Mouse (Mus musculus) right cerebral cortex, postnatal 14 days (tissue): ENCODE data around the gene Zfp108.

Source experiments
- DNase-seq: peaks from one replicate; pipeline ENCODE4 v3.0.0; 2022

Gene Zfp108

DNA sequence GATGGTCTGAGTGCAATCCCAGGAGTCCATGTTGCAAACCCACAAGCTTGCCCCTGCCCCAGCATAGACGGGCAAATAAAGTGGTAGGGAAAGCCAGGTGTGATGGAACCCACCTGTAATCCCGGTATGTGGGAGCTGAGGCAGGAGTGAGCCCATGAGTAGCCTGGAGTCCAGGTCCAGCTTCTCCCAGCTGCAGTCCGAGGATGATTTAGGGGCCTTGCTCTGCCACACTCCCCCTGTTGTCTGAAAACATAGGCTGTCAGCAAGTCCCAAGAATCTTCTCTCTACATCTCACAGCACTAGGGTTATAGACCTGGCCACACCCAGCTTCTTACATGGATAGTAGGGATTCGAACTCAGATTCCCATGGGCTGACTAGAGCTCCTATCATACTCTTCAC lies 32.3 kb downstream of the Zfp108 start:
- no peak for DNase-seq

DNA sequence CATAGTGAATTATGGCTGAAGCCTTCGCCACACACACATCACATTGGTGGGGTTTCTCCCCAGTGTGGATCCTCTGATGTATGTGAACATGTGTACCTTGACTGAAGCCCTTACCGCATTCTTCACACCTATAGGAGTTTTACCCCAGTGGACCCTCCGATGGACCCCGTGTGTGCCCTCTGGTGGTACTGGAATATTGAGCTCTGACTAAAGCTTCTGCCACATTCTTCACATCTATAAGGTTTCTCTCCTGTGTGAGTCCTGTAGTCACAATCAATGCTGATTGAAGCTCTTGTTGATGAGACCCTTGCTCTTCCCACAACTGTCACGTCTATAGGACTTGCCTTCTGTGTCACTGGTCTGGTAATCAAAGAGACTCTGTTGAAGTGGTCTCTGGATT lies 33.1 kb downstream of the Zfp108 start:
- DNase-seq = no peak

DNA sequence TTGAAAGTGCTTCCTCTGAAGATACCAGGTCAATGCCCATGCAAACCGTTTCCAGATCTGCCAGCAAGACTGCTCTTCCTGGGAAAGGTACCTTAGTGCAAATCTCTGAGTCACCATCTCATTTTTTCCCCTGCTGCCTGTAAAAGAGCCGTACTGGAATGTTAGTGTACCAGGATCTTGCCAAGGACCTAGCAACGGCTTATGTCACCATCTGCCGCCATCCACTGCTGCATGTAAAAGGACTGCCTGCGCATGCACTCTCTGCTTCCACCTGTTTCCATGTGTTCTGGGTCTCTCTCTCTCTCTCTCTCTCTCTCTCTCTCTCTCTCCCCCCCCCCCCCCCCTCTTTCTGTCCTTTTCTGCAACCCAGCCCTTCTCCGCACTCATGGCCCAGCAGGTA lies 33.9 kb downstream of the Zfp108 start:
- no peak for DNase-seq

DNA sequence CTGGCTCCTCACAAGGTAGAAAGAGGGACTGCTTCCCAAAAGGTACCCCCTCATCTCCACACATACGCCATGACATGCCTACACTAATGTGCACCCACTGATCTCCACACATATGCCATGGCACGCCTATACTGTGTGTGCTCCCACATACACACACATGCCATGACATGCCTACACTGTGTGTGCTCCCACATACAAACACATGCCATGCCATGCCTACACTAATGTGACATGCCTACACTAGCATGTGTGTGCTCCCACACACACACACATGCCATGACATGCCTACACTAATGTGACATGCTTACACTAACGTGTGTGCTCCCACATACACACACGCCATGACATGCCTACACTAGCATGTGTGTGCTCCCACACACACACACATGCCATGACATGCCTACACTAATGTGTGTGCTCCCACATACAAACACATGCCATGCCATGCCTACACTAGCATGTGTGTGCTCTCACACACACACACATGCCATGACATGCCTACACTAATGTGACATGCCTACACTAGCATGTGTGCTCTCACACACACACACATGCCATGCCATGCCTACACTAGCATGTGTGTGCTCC lies 35.6 kb downstream of the Zfp108 start:
- no peak for DNase-seq

DNA sequence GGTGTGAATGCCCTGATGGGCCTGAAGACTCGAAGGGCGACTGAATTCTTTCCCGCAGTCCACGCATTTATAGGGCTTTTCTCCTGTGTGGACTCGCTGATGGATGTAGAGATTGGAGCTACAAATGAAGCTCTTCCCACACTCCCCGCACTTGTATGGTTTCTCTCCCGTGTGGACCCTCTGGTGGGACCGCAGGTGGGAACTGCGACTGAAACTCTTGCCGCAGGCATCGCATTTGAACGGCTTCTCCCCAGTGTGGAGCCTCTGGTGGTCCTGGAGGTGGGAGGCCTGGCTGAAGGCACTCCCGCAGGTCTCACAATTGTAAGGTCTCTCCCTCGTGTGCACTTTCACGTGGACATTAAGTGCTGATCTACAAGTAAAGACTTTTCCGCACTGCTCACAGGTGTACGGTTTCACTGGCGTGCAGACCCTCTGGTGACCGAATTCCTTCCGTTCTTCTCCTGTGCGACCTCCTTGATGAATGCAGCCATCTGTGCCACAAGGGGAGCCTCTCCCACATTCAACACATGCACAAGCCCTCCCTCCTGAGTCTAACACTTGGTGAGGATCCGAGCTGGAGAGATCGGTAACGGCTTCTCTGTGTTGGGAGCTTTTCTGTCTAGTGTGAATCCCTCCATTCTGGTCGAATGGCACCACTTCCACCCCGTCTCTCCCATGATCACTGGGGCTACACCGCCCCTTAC lies 36.9 kb downstream of the Zfp108 start:
- DNase-seq = no peak

DNA sequence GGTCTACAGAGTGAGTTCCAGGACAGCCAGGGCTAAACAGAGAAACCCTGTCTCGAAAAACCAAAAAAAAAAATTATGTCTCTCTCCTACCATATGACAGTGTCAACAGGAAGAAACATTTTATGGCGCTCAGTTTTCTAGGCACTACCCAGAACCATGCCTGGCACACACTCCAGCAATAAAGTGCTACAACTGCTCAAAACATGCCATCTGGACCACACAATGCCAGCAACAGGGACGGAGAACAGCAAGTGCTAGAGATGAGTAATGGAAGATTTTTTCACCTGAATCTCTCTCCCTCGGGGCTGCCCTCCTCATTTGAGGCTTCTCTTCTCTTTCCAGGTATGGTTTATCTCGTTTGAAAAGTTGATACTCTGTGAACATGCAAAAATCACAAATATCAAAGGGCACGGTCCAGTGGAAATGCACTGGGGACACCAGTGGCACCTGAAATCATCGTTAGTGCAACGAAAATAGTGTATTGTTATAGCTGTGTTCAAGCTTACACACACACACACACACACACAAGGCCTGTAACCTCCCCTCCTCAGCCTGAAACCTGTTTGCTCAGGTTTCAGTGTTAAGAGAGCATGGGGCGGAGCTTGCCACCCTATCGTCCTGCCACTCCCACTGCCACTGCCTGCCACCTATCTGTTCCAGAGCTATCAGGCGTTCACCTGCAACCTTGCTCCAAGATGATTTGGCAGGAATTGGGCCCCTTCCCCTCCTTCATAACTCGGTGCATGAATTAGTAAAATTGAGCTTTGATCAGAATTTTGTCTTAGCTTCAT lies 38.7 kb downstream of the Zfp108 start:
- DNase-seq = no peak

DNA sequence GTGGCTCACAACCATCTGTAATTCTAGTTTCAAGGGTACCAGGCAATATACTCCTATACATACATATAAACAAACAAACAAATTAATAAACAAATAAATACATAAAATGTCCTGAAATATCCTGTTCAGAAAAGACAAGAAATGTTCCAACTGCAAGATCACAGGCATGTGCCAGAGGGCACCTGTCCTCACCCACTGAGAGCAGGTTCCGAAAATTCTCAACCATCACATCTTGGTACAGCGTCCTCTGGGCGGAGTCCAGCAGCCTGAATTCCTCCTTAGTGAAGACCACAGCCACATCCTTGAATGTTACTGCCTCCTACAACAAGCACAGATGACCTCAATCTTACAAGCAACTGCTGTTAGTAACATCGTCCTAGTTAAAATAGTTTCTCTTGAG lies 40.2 kb downstream of the Zfp108 start:
- no peak for DNase-seq

DNA sequence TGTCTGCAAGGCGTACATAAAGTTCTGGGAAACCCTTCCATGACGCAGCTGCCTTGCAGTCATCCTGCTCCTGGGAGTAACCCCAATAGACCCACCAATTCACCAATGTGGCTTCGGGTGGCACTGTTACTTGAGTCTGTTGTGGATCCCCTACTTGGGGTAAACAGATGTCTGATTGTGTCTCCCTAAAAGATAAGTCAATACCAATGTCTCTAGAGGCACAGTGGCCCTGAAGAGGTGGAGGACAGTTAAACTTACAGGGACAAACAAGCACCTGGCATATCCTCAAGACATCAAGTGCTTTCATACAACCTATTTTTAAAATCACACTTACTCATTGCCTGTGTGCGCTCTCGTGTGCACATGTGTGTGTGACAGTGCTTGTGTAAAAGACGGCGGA lies 40.8 kb downstream of the Zfp108 start:
- DNase-seq = no peak

DNA sequence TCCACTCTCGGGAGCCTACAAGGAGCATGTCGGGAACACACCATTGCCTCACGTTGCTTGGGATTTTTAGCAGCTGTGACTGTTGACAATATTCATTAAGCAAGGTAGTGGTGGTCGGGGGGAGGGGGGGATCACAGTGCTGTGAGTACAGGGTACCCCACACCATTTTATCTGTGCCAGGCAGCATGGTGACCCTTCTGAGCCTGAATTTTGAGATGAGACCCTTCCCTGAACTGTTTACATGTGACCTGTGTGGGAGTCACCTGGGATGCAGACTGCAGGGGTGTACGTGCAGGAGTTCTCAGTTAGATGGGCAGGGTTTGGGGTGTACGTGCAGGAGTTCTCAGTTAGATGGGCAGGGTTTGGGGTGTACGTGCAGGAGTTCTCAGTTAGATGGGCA lies 41.8 kb downstream of the Zfp108 start:
- DNase-seq = no peak

DNA sequence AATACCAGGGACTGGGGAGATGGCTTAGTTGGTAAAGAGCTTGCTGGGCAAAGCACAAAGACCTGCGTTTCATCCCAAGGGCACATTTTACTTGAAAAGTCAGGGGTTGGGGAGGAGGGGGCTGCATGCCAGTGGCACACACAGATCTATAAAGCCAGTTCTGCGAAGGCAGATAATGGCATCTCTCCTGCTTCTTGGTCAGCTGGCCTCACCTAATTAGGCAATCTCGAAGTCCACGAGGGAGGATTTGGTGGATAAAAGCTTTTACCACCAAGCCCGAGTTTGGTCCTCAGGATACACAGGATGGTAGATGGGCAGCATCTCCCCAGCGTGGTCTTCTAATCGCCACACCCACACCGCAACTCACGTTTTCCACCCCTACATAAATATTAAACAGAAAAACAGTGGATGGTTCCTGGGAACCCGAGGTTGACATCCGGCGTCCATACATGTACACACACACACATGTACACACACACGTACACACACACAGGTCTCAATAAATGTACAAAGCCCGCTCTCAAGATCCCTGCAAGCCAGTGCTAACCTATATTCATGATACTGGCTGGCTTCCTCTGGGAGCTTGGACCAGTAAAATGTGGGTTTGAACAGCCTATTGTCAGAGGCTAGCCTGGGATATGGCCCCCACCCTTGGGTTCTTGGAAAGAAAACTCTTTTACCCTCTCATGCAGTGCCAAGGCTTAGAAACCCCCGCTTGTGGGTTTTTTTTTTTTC lies 42.9 kb downstream of the Zfp108 start:
- no peak for DNase-seq

DNA sequence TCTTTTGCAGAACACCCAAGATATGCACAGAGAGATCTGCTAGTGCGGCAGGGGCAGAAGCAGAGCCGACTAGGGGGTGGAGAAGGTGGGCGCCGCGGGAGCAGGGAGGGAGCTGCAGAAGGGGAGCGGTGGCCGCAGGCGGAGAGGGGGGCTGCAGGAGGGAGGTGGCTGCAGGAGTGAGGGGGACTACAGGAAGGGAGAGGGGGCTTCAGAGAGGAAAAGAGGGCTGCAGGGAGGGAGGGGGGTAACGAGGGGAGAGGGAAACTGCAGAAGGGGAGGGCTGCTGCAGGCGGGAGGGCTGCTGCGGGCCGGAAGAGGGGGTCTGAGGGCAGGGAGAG lies 44.0 kb downstream of the Zfp108 start:
- DNase-seq = peak; percentile 22

DNA sequence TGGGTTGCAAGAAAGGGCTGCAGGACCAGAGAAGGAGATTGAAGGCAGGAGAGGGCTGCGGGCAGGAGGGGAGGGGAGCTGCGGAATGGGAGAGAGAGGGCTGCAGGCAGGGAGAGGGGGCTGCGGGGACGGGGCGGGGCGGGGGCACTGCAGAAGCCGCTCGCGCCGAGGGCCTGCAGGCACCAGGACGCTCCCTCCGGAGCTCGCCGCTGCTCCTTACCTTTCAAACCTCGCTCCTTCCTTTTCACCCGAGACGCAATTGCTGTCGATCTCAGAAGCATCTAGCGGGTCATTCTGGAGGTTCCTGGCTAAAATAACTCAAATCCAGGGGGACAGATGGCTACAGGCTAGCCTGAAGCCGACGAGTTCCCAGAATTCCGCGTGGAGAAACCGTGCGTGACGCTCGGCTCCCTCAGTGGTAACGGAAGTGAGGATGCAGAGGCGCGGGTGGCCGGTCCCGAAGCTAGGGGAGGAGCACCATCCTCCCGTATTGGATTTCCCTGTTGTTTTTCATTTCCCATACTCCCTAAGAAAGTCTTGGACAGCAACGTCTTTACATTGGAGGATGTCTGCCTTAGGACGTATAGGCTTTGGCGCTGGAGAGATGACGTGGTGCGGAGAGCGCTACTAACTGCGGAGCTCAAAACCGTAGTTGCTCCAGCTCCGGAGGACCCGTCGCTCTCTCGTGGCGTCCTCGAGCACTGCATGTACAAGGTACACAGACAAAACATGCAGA lies 44.5 kb downstream of the Zfp108 start:
- peak; percentile 87 for DNase-seq

DNA sequence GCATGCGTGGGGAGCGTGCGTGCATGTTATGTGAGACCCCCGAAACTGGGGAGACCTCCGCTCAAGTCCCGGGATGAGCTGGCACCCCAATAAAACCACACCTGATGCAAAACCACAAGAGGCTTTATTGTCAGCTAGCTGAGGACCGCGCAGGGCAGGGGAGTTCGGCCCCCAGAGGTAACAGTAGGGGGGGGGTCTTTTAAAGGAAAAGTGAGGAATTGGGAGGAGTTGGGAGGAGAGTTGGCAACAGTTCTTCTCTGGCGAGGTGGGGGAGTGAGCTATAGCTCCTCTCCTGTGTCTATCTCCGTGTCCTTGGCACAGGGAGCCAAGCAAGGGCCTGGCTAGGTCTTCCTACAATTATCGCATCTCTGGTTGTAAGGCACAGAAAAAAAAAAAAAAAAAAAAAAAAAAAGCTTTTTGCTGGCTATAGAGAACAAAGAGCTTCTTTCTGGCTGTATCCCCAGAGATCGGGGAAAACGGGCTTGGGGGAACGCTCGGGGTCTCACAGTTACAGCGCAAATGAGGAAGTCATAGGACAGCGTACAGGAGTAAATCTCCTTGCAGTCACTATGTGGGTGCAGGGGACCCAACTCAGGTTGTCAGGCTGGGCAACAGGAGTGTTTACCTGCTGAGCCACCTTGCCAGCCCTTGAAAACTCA lies 45.4 kb downstream of the Zfp108 start:
- no peak for DNase-seq

DNA sequence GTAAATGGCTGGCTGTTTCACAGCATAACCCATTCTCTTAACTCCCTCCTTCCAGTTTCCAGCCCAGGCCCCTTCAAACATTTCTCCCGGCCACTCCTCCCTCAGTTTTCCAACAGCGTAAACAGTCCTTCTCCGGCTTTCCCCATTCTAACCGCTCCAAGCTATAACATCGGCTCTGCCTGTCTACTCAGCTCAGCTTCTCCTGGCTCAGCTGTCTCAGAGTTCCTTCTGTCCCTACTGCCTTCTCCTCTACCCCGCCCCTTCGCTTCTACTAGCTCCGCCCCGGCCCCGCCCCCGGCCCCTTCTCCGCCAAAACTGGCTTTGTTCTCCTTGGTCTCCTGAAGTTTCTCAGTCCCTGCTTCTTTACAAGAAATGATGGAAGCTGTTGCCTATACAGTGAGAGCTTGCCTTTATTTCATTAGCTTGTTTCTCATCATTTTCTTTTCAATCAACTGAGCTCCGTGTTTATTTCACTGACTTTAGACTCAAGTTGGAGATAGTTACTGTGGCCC lies 46.2 kb downstream of the Zfp108 start, which contains the start of gene Zfp61:
Gene Zfp61 (minus strand): TSS at position 462 of the 512 bp plus-strand sequence.
- peak; percentile 19 for DNase-seq
